Mouse (Mus musculus) inflammation-experienced regulatory T-cells, adult 6 months (primary cell): ENCODE measurements at regions not wholly inside any gene's neighbourhood (a gene's known extent, or its start where the extent isn't known, plus 50 kb on each side); places are given as distances from the start of the nearest gene placed in this dataset.

Source experiments
- ATAC-seq: one replicate; pipeline ENCODE4 v1.8.0; 2017

DNA sequence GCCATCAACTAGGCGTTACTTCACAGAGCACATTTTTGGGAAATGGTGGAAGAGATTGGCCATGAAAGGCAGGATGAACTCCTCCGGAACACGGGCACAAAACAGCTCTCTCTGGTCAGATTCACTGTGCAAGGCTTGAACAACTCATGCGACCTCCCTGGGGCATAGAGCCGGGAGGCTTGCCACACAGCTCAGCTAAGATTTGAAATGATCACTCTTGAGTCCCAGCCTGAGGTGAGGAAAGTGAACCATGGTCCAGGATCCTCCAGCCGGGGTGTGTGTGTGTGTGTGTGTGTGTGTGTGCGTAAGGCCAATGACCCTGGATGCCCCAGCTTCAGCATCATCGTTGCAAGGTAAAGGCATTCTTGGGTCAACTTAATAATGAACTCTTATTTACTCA lies 237.5 kb downstream of the Gm45692 start:
- ATAC-seq = no peak

DNA sequence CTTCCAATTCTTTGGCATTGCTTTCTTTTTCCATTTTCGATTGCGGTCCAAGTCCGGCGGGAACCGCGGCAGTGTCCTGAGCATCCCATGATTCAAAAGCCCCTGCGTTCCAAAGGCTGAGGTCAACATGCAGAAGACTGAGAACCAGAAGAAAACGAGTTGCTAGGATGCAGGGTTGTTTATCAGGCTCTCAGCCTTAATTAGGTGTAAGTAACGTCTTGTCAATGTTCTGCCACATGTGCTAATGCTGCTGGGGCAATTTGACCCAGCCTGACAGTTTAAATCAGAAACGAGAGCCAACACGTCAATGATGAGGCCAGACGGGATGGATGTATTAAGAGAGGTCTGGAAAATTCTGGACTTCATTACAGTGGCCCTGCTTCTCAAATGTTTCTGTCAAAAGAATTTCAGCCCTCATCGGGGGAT lies 239.4 kb downstream of the Gm45692 start:
- ATAC-seq = no peak

DNA sequence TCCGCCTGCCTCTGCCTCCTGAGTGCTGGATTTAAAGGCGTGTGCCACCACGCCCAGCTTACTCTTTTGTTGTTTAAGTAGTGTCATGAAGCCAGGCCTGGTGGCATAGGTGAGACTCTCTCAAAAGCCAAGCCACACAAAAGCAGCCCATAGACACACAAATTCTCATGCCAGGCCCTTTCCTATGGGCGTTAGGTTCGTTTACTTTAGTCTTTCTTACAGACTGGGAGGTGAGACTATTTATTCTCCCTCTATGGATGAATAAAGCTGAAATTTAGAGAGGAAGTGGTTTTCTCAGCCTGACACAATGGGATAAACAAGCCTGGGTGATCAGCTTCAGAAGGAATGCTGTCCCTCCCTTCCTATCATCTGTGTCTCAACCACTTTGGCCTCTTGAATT lies 243.0 kb downstream of the Gm45692 start:
- ATAC-seq = no peak

DNA sequence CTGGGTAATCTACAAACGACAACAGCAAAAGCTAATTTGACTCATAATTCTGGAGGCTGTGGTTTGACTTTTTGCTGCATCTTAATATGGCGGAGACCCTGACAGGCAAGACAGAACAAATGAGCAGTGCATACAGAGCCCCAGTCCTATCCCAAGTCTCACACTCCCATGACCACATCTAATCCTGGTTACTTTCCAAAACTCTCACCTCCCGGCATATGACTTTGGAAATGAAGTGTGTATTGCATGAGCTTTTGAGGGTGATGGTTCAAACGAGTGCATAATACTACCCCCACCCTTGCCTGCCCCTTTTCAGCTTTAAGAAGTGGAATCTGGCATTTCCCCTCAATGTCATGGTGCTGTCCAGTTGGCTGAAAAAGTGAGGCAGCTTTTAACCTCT lies 244.3 kb downstream of the Gm45692 start:
- no peak for ATAC-seq

DNA sequence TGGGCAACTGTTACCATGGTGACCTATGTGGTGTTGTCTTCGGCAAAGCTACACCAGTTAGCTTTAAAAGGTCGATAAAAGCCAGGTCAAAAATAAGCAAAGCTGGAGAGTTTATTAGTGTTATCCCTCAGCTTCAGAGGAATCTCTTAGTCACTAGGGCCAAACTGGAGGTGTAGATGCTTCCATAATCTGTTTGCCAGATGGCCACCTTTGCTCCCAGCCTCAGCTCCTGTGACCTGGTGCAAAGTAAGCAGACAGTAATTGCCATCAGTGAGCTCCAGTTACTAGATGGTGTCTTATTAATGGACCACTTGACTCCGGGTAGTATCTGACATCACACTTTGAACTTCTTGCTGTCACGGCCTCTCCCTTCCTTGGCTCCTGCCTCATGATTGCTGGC lies 245.3 kb downstream of the Gm45692 start:
- no peak for ATAC-seq

DNA sequence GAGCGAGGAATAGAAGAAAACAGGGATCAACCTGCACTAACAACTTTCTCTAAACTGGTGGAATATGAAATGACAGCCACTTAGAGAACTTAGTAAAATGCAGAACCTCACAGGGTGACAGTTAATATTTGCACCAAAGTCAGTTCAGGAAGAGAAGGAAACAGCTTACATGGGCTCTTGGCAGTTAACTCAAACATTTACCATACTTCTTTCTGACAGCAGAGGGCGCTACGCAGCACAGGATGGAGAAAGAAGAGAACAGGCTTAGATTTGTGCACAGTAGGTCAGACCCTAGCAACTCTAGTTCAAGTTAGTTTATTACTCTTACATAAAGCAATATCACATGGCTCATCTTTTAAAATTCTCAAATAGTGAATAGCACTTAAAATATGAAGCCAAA lies 261.3 kb downstream of the Gm45692 start:
- ATAC-seq = no peak

DNA sequence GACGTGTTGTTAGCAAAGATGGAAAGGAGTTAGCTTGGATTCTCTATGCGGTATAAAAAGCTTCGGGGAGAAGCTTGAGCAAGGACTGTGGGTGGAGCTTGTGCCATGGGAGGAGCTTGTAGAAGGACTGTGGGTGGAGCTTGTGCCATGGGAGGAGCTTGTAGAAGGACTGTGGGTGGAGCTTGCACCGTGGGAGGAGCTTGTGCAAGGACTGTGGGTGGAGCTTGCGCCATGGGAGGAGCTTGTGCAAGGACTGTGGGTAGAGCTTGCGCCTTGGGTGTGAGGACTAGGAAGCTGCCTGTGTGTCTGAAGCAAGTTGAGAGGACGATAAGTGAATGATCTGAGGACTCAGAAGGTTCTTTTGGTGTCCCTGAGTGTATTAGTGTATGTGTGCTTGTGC lies 263.1 kb downstream of the Gm45692 start:
- no peak for ATAC-seq

DNA sequence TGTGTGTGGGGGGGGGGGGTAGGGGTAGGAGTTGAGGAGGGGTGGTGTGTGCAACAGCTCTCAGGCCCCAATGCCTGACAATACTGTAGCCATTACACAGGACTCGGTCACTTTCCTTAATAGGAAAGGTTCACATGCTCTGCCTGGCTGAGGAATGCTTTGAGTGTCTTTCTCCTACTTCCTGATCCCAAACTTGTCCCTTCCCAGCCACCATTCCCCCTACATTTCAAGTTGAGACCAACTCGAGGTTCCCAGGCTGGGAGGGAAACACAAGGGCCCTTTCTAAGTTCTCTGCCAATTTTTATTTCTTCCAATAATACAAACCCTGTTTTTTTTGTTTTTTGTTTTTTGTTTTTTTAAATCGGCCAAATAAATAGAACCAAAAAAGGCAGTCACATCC lies 264.6 kb downstream of the Gm45692 start:
- ATAC-seq = no peak

DNA sequence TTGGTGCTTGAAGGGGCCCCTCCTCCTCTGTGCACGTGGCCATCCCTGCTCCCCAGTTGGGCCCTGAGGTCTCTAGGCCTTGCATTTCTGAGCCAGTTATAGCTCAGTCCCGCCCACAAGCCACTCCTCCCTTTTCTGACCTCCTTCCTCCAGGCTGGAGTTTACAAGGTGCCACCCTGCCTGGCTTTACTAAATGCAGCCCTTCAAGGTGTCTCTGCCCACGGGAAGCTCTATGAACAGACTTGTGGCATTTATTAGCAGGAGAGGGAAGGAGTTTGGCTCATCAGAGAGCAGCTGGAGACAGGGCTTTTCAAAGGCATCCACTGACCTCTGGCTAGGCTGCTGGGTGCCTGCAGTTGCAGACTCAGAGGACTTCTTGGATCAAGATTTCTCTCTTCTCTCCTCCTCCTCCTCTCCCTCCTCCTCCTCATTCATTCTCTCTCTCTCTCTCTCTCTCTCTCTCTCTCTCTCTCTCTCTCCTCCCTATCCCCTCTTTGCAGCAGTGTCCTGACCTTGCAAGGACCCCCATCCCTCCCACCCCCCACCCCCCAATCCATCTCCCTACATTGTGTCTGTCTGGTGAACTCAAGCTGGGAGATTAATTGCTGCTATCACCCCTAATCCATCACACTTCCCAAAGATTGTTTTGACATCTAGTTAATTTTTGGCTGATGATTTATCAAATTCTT lies 265.1 kb downstream of the Gm45692 start:
- ATAC-seq = no peak

DNA sequence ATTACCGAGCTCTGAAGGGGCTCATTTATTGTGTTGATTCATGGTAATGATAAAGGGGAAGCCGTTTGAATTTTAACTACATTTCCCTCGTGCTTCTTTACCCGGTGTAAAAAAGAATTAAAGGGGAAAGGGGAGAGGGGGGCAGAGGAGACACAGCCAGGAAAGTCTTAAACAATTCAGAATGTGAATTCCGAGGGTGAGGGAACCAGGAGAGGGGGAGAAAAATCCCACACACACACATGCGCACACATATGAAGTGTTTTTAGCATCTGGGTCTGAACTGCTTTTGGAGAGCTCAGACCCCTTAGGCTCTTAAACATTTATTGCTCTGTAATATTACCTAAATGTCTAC lies 265.6 kb downstream of the Gm45692 start:
- no peak for ATAC-seq

DNA sequence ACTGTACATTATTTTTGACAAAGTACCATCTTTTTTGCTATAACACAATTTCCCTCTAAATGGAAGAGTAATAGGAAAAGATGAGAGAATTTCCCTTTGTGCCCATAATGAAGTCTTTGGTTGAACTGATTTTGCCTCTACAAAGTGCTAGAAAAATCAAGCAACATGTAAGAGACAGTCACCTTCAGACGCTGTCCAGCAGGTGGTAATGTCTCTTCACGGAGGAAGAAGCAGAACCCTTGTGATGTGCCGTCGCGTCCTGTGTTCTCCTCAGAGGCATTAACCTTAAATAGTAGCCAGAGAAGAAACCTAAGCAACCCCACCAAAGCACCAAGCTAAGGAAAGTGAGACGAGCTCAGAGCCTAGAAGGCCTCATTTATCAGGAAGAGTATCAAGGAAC lies 275.7 kb downstream of the Gm45692 start:
- no peak for ATAC-seq

DNA sequence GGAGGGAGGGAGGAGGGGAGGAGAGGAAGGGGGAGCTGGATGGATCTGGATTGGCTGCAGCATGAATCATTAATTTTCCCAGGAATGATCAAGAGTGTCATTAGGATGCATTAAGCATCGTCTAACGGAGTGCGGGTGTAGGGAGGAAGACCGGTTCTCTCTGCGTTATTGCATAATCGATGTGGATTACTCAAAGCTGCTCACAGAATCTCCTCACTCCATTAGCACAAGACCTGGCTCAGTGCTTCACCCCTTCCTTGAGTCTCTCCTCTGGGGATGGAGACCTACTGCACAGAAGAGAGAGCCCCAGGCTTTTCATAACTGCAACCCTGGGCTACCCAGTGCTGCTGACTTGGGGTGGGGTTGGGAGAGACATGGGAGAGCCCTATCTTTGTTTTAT lies 300.7 kb downstream of the Gm45692 start:
- ATAC-seq = no peak

DNA sequence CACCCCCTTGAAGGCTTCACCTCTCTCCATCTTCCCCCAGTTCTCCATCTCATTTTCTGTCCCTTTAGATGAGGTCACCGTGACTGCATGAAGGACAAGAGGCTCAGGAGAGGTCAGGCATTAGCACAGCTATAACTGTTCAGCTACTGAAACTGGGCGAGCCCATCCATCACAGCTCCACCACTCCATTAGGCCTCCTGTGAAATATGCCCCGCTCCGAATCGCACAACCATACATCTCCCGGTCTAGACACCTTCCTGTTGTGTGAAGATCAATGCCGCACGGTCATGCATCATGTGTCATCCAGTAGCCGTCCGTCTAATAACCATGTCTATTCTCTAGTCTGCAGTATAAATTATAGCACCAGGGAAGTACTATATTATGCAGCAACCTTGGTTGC lies 301.2 kb downstream of the Gm45692 start:
- no peak for ATAC-seq

DNA sequence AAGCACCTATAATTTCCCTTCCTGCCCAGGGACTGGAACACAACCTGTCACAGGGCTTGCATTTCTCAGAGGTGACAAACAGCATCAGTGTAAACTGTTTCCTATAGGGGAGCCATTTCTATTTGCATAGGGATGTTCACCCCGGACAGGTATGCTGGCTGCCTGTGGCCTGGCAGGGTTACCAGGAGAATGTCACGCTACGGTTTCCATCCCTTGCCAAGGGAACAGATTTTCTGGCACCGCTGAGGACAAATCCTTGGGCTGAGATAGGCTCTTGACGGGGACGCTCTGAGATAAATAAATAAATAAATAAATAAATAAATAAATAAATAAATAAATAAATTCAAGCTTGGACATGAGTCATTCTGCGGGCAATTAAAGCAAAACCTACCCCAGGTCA lies 308.0 kb downstream of the Gm45692 start:
- no peak for ATAC-seq

DNA sequence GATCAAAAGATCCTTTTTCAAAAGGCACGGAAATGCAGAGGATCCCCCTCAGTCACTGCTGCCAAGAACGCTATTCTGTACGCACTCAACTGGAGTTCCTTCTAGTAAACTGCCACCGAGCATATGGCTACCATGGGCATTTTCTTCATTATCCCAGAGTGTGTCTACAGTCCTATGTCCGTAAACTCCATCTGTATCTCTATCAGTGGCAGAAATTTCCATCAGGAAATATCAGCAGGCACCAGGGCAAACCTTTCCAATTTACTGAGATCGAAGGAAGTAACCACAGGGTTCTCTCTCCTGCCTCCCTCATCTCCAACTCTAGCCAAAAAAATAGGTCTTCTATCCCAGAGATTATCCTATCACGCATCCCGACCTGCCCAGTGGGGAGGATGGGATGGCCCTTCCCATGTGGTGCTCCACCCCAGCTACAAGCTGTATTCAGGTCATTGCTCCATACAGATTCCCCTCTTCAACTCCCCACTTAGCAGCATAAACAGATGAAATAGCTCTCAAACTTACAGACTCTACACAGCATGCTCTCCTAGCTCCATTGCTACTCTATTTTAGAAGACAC lies 310.5 kb downstream of the Gm45692 start:
- no peak for ATAC-seq

DNA sequence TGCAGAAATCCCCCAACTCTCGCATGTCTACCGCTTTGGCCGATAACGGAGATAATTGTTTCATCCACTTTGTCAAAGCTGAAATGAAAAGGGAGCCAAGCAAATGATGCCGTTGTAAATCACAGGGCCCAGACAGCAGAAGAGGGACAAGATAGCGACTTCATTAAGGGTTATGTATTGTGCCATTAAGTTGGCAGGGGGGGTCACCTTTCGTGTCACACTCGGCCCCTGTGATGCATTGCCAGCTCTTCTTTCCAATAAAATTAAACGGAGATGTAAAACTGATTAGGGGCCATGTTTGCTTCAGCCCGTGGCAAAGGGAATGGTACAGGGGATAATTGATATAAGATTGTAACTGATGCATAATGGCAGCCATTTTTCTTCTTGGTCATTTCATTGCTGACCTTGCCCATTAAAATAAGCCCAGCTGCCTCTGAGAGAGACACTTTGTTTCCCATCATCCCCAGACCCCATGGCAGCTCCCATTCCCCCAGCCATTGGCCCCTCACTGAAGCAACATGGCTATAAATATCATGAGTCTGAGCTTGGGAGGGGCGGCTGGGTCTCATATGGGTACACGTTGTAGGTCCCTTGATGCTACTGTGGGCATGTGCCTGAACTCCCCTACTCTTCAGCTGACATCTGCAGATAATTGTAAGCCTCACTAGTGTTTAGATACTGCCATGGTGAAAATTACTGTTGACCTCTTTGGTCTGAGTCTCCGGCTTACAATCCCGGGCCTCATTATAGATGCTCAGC lies 313.0 kb downstream of the Gm45692 start:
- ATAC-seq = no peak

DNA sequence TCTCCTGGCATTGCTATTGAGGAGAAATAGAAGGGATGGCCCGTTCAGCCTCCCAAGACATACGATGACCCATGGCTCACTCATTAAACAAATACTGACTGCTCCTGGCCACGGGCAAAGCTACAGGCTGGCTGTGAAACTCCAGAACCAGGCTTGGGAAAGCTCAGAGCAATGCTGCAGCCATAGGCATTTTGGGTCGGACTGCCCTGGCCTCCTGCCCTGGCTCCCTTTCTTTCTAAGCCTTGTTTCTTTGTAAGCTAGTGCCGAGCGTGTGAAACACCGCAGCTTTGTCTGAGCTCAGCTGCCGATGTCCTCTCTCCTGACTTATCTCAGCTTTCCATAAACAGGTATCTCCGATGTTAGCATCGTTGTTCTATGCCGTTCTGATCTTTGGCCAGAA lies 316.9 kb downstream of the Gm45692 start:
- no peak for ATAC-seq

DNA sequence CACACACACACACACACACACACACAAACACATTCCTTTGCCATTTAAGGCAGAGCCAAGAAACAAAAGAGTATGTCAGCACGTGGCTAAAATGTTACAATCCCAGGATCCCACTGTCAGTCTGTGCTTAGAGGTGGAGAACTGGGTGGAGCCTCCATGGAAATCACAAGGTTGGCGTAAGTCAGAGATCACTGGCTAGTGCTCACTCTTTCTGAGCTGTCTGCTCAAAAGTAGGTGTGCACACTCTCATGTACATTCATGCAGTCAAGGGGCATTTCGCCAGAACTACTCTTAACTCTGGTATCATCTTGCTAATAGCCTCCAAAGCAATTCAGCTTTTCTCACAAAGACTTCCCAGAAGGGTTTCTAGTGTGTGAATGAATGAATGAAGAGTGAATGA lies 318.2 kb downstream of the Gm45692 start:
- no peak for ATAC-seq

DNA sequence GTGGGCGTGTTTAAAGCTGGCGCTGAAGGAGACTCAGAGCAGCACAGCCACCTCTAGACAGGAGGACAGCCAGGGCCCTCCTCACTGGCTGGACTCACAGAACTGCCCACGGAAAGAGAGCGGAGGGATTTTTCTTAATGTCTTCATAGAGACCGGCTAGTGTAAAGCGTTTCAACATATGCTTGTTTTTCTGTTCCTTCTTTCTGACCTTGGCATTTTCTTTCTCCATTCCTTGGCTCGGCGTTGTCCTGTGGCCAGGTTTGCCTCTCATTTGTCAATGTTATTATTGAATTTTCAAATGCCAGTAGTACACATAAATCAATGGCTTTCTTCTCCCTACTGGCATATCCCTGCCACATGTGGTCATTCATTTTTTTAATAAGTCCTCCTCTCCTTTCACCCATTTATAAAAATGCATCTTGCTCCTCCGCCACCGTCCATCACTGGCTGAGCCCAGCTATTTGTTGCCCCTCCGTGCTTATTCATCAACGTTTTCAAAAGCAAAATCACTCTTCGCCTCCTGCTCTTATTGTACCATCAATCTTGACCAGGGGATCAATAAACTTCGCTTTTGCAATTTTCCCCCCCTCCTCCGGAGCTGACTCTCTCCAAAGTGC lies 319.0 kb downstream of the Gm45692 start:
- ATAC-seq = no peak

DNA sequence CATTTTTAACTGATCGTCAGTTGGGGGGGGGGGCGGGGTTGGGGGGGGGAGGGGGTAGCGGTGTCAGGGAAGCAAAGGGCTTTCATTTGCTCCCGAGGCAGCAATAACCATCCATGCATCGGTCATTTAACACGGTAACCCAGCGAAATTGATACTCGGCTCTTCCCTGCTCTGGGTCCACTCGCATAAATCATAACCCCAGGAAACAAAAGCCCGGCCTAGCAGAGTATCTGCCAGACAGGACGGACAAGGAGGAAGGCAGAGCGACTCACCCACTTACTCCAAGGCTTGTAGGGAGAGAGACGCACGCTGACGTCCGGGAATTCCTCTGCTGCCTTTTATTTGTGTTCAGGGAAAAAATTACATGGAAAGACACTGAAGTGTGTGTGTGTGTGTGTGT lies 319.5 kb downstream of the Gm45692 start:
- ATAC-seq = no peak

DNA sequence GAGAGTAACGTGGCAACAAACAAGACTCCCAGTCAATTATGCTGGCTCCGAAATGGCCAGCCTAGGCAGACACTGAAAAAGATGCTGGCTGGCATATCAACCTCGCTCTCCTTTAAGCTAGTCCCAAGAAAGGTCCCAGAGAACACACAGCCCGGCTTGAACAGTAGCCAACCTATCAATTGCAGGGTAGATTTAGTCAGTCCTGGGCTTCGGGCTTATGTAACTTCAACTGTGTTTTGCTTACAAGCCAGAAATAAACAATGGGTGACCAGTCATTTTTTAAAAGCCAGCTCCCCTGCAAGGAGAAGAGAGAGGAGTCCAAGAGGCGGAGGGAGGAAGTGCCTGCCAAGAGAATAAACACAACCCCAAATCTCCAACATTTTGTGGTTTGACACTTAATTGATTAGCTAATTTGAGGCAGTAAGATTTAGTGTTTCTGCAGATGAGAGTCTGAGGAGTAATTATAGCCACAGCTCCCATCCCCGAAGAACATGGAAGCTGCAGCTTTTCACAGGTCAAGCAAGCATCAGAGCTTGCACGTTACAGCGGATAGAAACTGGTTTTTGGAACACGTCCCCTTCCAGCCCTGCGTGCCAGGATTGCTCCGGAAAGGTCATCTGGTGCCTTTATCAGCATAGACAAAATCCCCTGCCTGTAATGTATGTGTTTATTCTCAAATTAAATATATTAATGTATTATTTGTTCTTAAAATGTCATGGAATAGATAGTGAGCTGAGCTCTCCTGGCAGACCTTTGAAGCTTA lies 322.1 kb downstream of the Gm45692 start:
- no peak for ATAC-seq

DNA sequence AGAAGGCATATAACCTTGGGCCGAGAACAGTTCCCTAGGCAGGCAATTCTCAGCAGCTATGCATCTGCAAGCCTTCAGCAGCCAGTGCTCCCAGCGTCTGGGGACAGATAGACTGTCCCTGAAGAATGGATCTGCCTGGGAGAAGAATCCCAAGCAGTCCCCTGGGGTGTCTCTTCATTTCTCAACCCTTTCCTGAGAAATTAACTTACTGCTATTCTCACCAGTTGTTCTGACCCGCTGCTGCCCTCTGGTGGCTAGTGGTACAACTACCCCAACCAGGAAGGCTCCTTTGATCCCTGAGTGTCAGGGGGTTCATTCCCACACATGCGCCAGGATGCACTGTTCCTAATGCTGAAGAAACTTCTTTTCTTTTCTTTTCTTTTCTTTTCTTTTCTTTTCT lies 323.7 kb downstream of the Gm45692 start:
- ATAC-seq = peak; percentile 50

DNA sequence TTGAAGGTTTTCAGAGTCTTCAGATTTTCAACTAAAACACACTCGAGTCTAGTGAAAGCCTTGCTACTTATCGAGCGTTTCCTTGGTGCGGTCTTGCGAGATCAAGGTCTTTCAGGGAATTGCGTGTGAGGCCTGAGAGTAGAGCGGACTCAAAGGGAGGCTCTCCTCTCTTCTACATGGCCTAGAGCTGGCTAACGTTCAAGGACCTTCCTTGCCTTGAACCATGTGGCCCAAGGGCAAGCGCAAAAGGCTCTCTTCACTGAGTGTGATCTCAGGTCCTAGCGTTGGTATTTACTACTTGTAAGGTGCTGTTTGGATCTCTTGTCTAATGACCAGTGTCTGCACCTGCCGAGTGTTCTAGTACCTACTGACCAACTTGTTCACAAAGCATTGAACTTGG lies 324.4 kb downstream of the Gm45692 start:
- ATAC-seq = no peak
